Mouse (Mus musculus) olfactory bulb, adult 2 months (tissue): Measurements from ENCODE around the gene Frmd4b. TPM values are rescaled to one million over a fixed set of nuclear protein-coding genes. Genes with fewer than 3 reads are reported as not detected.

Experiments
- H3K27ac ChIP-seq: fragments of 200-500 bp; 2 replicates; pipeline ENCODE4 v1.5.1; 2012; ENCODE audit warnings: low read depth, low read length; ENCODE audit not compliant: insufficient read depth
- H3K4me1 ChIP-seq: fragments of 200-500 bp; 2 replicates; pipeline ENCODE4 v1.6.1; 2012; ENCODE audit warnings: low read length; ENCODE audit not compliant: control insufficient read depth, insufficient read depth
- H3K4me3 ChIP-seq: fragments of 200-500 bp; 2 replicates; pipeline ENCODE4 v1.5.1; 2012; ENCODE audit warnings: mild to moderate bottlenecking, low read depth, low read length, moderate library complexity; ENCODE audit not compliant: insufficient read depth
- CTCF ChIP-seq: fragments of 200-500 bp; IDR thresholded peaks from 2 replicates; pipeline ENCODE4 v1.5.1; 2012; ENCODE audit warnings: low read depth, mild to moderate bottlenecking, low read length, moderate library complexity; ENCODE audit not compliant: insufficient read depth
- POLR2A ChIP-seq: fragments of 200-500 bp; IDR thresholded peaks from 2 replicates; pipeline ENCODE4 v1.6.1; 2012; ENCODE audit warnings: mild to moderate bottlenecking, low read depth, low read length, moderate library complexity; ENCODE audit not compliant: insufficient read depth
- WGBS: fragments of 180-500 bp; shearing (Covaris S2); methylation state at CpG from one replicate; pipeline ENCODE4 v1.1.7; 2018; 5-methylcytosine and 5-hydroxymethylcytosine counted together
- polyA plus RNA-seq: library from polyadenylated mRNA; stranded (reverse); fragments of >200 nt; gene quantifications from 2 replicates; pipeline ENCODE4 v1.2.4, GENCODE M21; 2012; ENCODE audit warnings: low replicate concordance; ENCODE audit not compliant: missing spikeins, insufficient read depth, insufficient read length

The Frmd4b gene
- polyA plus RNA-seq, 1 experiment, result not detected

DNA sequence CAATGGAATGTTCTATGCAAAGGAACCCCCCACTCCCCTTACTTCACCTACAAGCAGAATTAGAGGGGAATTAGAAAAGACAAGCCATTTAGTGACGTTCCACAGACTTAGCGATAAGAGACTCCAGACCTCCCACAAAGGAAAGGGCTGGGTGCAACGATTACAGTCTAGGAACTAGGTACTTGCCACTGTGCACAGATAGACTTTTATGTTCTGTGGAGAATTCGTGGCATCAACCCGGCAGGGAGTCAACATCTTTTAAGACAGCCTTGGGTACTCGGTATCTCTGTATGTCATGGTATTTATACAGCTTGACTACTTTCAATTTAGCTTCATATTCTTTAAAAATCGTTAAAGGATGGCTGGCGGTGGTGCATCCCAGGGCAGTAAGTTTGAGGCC lies 310.1 kb downstream of the Frmd4b start:
- Histone ChIP-seq H3K4me3 (no peak overlapping the region), H3K27ac (no peak overlapping the region), H3K4me1 (peaks cover 7% of the 10 kb centered on the region; the same call in 1 of the 2 replicates)
- TF ChIP-seq CTCF (no peak), POLR2A (no peak)
- 89% methylated on average over 8 of the region's 8 CpGs for WGBS

- Histone ChIP-seq H3K4me3 (no peak overlapping the region), H3K4me1 (no peaks in the 10 kb centered on the region), H3K27ac (no peak overlapping the region)
- TF ChIP-seq POLR2A, result no peak
- TF ChIP-seq CTCF, result no peak
- WGBS, result 96% methylated on average over 11 of the region's 11 CpGs
Measured at GRCm38 (mm10) chr6:97306351-97306750, 311.0 kb downstream of the Frmd4b start.

DNA sequence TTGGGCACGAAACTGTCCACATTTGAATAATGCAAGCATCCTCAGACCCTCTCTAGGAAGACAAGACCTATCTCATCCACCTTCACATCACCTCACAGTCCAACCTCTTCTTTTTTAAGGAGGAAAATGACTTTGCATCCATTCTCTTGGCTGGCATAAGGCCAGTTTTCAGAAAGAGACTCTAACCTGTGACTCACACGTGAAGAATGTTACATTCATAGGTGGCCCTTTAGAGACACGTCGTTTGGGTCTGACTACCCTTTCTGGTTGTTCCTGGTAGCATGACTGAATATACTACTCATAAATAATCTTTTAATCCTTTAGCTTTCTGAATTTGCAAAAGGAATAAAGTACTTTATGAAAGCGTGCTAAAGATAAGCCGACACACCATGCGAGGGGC lies 311.9 kb downstream of the Frmd4b start:
- TF ChIP-seq CTCF (no peak), POLR2A (no peak)
- Histone ChIP-seq H3K4me1 (no peaks in the 10 kb centered on the region), H3K4me3 (no peak overlapping the region), H3K27ac (no peak overlapping the region)
- 89% methylated on average over 7 of the region's 7 CpGs for WGBS

DNA sequence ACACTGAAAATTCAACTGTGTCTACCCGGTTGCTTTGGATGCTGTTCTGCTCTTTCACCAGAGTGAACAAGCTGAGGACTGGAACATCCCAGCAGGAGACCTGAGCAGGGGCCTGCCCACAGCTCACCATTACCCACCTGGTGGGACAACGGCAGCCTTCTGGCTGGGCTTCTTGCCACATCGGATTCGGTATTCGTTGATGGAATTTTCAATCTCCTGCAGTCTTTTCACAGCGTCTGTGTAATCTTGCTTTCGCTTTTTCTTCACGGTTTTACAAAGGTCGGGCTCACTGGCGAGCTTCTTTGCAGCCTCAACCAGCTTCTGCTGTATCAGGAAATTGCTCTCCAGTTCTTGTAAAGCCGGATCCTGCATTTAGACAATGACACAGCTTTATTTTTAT lies 312.3 kb downstream of the Frmd4b start:
- Histone ChIP-seq H3K4me3 (no peak overlapping the region), H3K4me1 (no peaks in the 10 kb centered on the region), H3K27ac (no peak overlapping the region)
- 61% methylated on average over 11 of the region's 11 CpGs for WGBS
- TF ChIP-seq CTCF, result no peak

- Histone ChIP-seq H3K27ac (no peak overlapping the region), H3K4me1 (no peaks in the 10 kb centered on the region), H3K4me3 (no peak overlapping the region)
- WGBS, result 74% methylated on average over 9 of the region's 9 CpGs
- no peak for TF ChIP-seq CTCF
- TF ChIP-seq POLR2A, result no peak
Measured at GRCm38 (mm10) chr6:97303277-97304109, 313.8 kb downstream of the Frmd4b start.

- TF ChIP-seq POLR2A (no peak), CTCF (no peak)
- Histone ChIP-seq H3K27ac (no peak overlapping the region), H3K4me3 (no peak overlapping the region), H3K4me1 (no peaks in the 10 kb centered on the region)
- WGBS, result 35% methylated on average over 7 of the region's 7 CpGs
Measured at GRCm38 (mm10) chr6:97302303-97302702, 315.0 kb downstream of the Frmd4b start.

- no peak for TF ChIP-seq POLR2A
- no peak for TF ChIP-seq CTCF
- WGBS, result 87% methylated on average over 6 of the region's 6 CpGs
- Histone ChIP-seq H3K4me3 (no peak overlapping the region), H3K4me1 (no peaks in the 10 kb centered on the region), H3K27ac (no peak overlapping the region)
Measured at GRCm38 (mm10) chr6:97300659-97301058, 316.7 kb downstream of the Frmd4b start.

GRCm38 (mm10) chr6:97300180-97300579 lies 317.2 kb downstream of the Frmd4b start:
- Histone ChIP-seq H3K4me1 (no peaks in the 10 kb centered on the region), H3K4me3 (no peak overlapping the region), H3K27ac (no peak overlapping the region)
- WGBS, result 94% methylated on average over 6 of the region's 6 CpGs
- no peak for TF ChIP-seq POLR2A
- TF ChIP-seq CTCF, result no peak

GRCm38 (mm10) chr6:97297151-97297550 lies 320.2 kb downstream of the Frmd4b start:
- Histone ChIP-seq H3K27ac (no peak overlapping the region), H3K4me1 (no peaks in the 10 kb centered on the region), H3K4me3 (no peak overlapping the region)
- WGBS, result 85% methylated on average over 3 of the region's 3 CpGs
- TF ChIP-seq CTCF (no peak), POLR2A (no peak)
